Mouse (Mus musculus) CD4-positive, CD25-positive, alpha-beta regulatory T cell, adult 4 months (primary cell): ENCODE data around the gene Slc16a8. TPM values are rescaled to one million over a fixed set of nuclear protein-coding genes. Genes with fewer than 3 reads are reported as not detected.

Experiments
- ATAC-seq: one replicate; pipeline ENCODE4 v1.8.0; 2017
- polyA plus RNA-seq, 2 experiments: library from polyadenylated mRNA; unstranded; fragments of 100-300 nt; shearing (Covaris generic); gene quantifications; one replicate each; pipeline ENCODE4 v1.2.1; 2017

The Slc16a8 gene
- polyA plus RNA-seq, 2 experiments from 2014 or later, result not detected

- no peak for ATAC-seq
Observed at GRCm38 (mm10) chr15:79212750-79213446, 41.7 kb downstream of the Slc16a8 start.

GRCm38 (mm10) chr15:79210357-79210756 lies 44.2 kb downstream of the Slc16a8 start:
- ATAC-seq, result no peak

- peak; percentile 98 for ATAC-seq
Observed at GRCm38 (mm10) chr15:79208758-79209439, 45.7 kb downstream of the Slc16a8 start.

GRCm38 (mm10) chr15:79208211-79208610 lies 46.4 kb downstream of the Slc16a8 start:
- no peak for ATAC-seq

GRCm38 (mm10) chr15:79202575-79202974 lies 52.0 kb downstream of the Slc16a8 start:
- no peak for ATAC-seq

GRCm38 (mm10) chr15:79201491-79202150 lies 52.9 kb downstream of the Slc16a8 start:
- no peak for ATAC-seq

Other genes with a start within 250 kb of the Slc16a8 start
- 10 to 100 TPM; 20.7 to 33.3 TPM for gene H1f0, start 226.3 kb downstream of the Slc16a8 start, polyA plus RNA-seq
- gene Galr3, start 212.9 kb downstream of the Slc16a8 start, polyA plus RNA-seq, result not detected
- 1 to 10 TPM; 3.5 to 9.6 TPM for gene Ankrd54, start 191.9 kb downstream of the Slc16a8 start, polyA plus RNA-seq
- 100 to 1,000 TPM; 224 to 263 TPM for gene Eif3l, start 179.6 kb downstream of the Slc16a8 start, polyA plus RNA-seq
- 10 to 100 TPM; 11.8 to 22.1 TPM for gene Micall1, start 145.9 kb downstream of the Slc16a8 start, polyA plus RNA-seq
- 100 to 1,000 TPM in 1 of 2 experiments, 10 to 100 TPM in 1; 92.3 to 119 TPM for gene Polr2f, start 113.8 kb downstream of the Slc16a8 start, polyA plus RNA-seq
- gene 1700088E04Rik, start 113.5 kb downstream of the Slc16a8 start, polyA plus RNA-seq, result 10 to 100 TPM in 1 of 2 experiments, 1 to 10 TPM in 1; 4.1 to 10.1 TPM
- not detected for gene Sox10, start 89.5 kb downstream of the Slc16a8 start, polyA plus RNA-seq
- gene Pick1, start 25.6 kb downstream of the Slc16a8 start, polyA plus RNA-seq, result 10 to 100 TPM in 1 of 2 experiments, 1 to 10 TPM in 1; 6.0 to 10.5 TPM
- gene Gm49486, start 25.4 kb downstream of the Slc16a8 start, polyA plus RNA-seq, result under 1 TPM in 1 of 2 experiments, not detected in 1; 0.52 TPM
- gene Baiap2l2, start 30.8 kb upstream of the Slc16a8 start, polyA plus RNA-seq, result not detected
- gene Pla2g6, start 73.6 kb upstream of the Slc16a8 start, polyA plus RNA-seq, result 10 to 100 TPM; 12.1 to 19.9 TPM
- gene Maff, start 91.9 kb upstream of the Slc16a8 start, polyA plus RNA-seq, result 1 to 10 TPM; 1.3 to 1.9 TPM
- 10 to 100 TPM in 1 of 2 experiments, 1 to 10 TPM in 1; 9.6 to 12.5 TPM for gene Tmem184b, start 148.8 kb upstream of the Slc16a8 start, polyA plus RNA-seq
- gene Csnk1e, start 200.8 kb upstream of the Slc16a8 start, polyA plus RNA-seq, result 1 to 10 TPM; 3.1 to 6.2 TPM